Mouse (Mus musculus) CH12.LX (cell line): Measurements from ENCODE around the gene Il17rb. TPM values are rescaled to one million over a fixed set of nuclear protein-coding genes. Genes with fewer than 3 reads are reported as not detected.

Experiments
- DNase-seq: peaks from one replicate; pipeline ENCODE4 v3.0.0-alpha.2; 2013; ENCODE audit errors: extremely low read depth
- H3K27ac ChIP-seq: 2 replicates; pipeline ENCODE4 v1.5.1; 2012; ENCODE audit warnings: low read depth, mild to moderate bottlenecking, control low read depth, moderate library complexity; ENCODE audit not compliant: insufficient read depth
- H3K27me3 ChIP-seq: replicated peaks from 2 replicates; pipeline ENCODE3; 2012; ENCODE audit warnings: inconsistent platforms
- H3K36me3 ChIP-seq, 2 experiments: replicated peaks in 1 of 2; 2 replicates each; pipeline versions ENCODE3 to v1.6.1; 2012; ENCODE audit warnings: inconsistent platforms in 1 of 2, low read length in 1 of 2, mild to moderate bottlenecking in 1 of 2, mixed read lengths in 1 of 2, moderate library complexity in 1 of 2; ENCODE audit not compliant: control insufficient read depth in 1 of 2, insufficient read depth in 1 of 2
- H3K4me1 ChIP-seq, 2 experiments: 2 replicates each; pipeline ENCODE4 v1.6.1; 2012; ENCODE audit warnings: inconsistent platforms in 1 of 2, moderate library complexity in 1 of 2; ENCODE audit not compliant: insufficient read depth in 2 of 2, control insufficient read depth in 1 of 2
- H3K4me2 ChIP-seq: 2 replicates; pipeline ENCODE4 v1.6.1; 2012; ENCODE audit warnings: low read depth, mild to moderate bottlenecking, control low read depth; ENCODE audit not compliant: poor library complexity, insufficient read depth, severe bottlenecking
- H3K4me3 ChIP-seq, 3 experiments: fragments of 150-350 bp in 1 of 3; sonication (generic) in 1 of 3; replicated peaks in 1 of 3; 2 replicates each; pipeline versions ENCODE3 to v1.5.1; 2011 to 2012; ENCODE audit warnings: low read depth in 2 of 3, low read length in 2 of 3, mild to moderate bottlenecking in 2 of 3, moderate library complexity in 2 of 3, control low read depth in 1 of 3, improper control_type of control experiment in 1 of 3, inconsistent platforms in 1 of 3, mixed read lengths in 1 of 3; ENCODE audit not compliant: poor library complexity in 1 of 3
- H3K79me2 ChIP-seq: replicated peaks from 2 replicates; pipeline ENCODE4 v1.6.1; 2012; ENCODE audit warnings: mild to moderate bottlenecking, moderate library complexity; ENCODE audit not compliant: control insufficient read depth, poor library complexity, insufficient read depth, severe bottlenecking; ENCODE audit errors: extremely low read depth
- H3K9ac ChIP-seq: 2 replicates; pipeline ENCODE4 v1.6.1; 2012; ENCODE audit warnings: low read depth, mild to moderate bottlenecking, control low read depth, moderate library complexity; ENCODE audit not compliant: insufficient read depth
- H3K9me3 ChIP-seq: replicated peaks from 2 replicates; pipeline ENCODE3; 2012; ENCODE audit warnings: low read length, inconsistent platforms, mixed read lengths
- BHLHE40 ChIP-seq: IDR thresholded peaks from 2 replicates; pipeline ENCODE4 v1.6.1; 2011; ENCODE audit warnings: mild to moderate bottlenecking, low read depth, low read length, improper control_type of control experiment
- CHD1 ChIP-seq: IDR thresholded peaks from 2 replicates; pipeline ENCODE4 v1.6.1; 2012; ENCODE audit warnings: low read depth, low read length, improper control_type of control experiment, inconsistent platforms
- CHD2 ChIP-seq: IDR thresholded peaks from 2 replicates; pipeline ENCODE4 v1.6.1; 2011; ENCODE audit warnings: low read length, improper control_type of control experiment
- CTCF ChIP-seq, 2 experiments: IDR thresholded peaks in 1 of 2; conservative IDR thresholded peaks in 1 of 2; 2 replicates each; pipeline ENCODE4 v1.5.1; 2011 to 2012; ENCODE audit warnings: low read depth in 2 of 2, low read length in 2 of 2, improper control_type of control experiment in 1 of 2, inconsistent platforms in 1 of 2, mild to moderate bottlenecking in 1 of 2, moderate library complexity in 1 of 2
- EP300 ChIP-seq: IDR thresholded peaks from 2 replicates; pipeline ENCODE4 v1.6.1; 2011; ENCODE audit warnings: low read length, improper control_type of control experiment
- ETS1 ChIP-seq: conservative IDR thresholded peaks from 2 replicates; pipeline ENCODE4 v1.6.1; 2012; ENCODE audit warnings: low read depth, mild to moderate bottlenecking, inconsistent platforms, low read length, improper control_type of control experiment, moderate library complexity
- GABPA ChIP-seq: IDR thresholded peaks from 2 replicates; pipeline ENCODE4 v1.6.1; 2012; ENCODE audit warnings: low read depth, low read length, improper control_type of control experiment, inconsistent platforms; ENCODE audit not compliant: insufficient replicate concordance
- HCFC1 ChIP-seq: IDR thresholded peaks from 2 replicates; pipeline ENCODE4 v1.6.1; 2012; ENCODE audit warnings: low read depth, mild to moderate bottlenecking, inconsistent platforms, low read length, improper control_type of control experiment
- IRF4 ChIP-seq: IDR thresholded peaks from 2 replicates; pipeline ENCODE4 v1.6.1; 2014; ENCODE audit warnings: low read depth, mild to moderate bottlenecking, inconsistent platforms, low read length, improper control_type of control experiment
- MAFK ChIP-seq: IDR thresholded peaks from 2 replicates; pipeline ENCODE4 v1.6.1; 2011; ENCODE audit warnings: low read length, improper control_type of control experiment; ENCODE audit not compliant: insufficient replicate concordance
- MAX ChIP-seq: IDR thresholded peaks from 2 replicates; pipeline ENCODE4 v1.6.1; 2011; ENCODE audit warnings: low read length, improper control_type of control experiment
- MAZ ChIP-seq: IDR thresholded peaks from 2 replicates; pipeline ENCODE4 v1.6.1; 2012; ENCODE audit warnings: low read depth, mild to moderate bottlenecking, inconsistent platforms, low read length, improper control_type of control experiment, moderate library complexity
- MEF2A ChIP-seq: IDR thresholded peaks from 2 replicates; pipeline ENCODE4 v1.6.1; 2014; ENCODE audit warnings: low read depth, mild to moderate bottlenecking, inconsistent platforms, low read length, improper control_type of control experiment, borderline replicate concordance
- MXI1 ChIP-seq: IDR thresholded peaks from 2 replicates; pipeline ENCODE4 v1.6.1; 2011; ENCODE audit warnings: mild to moderate bottlenecking, low read depth, low read length, improper control_type of control experiment
- NELFE ChIP-seq: IDR thresholded peaks from 2 replicates; pipeline ENCODE4 v1.6.1; 2011; ENCODE audit warnings: low read depth, low read length, improper control_type of control experiment
- PAX5 ChIP-seq: IDR thresholded peaks from 2 replicates; pipeline ENCODE4 v1.6.1; 2012; ENCODE audit warnings: low read length, inconsistent platforms, mixed read lengths
- POLR2A ChIP-seq: IDR thresholded peaks from 2 replicates; pipeline ENCODE4 v1.6.1; 2011; ENCODE audit warnings: low read depth, mild to moderate bottlenecking, improper control_type of control experiment, low read length
- POLR2AphosphoS2 ChIP-seq: IDR thresholded peaks from 2 replicates; pipeline ENCODE4 v1.6.1; 2011; ENCODE audit warnings: low read depth, low read length, improper control_type of control experiment
- RAD21 ChIP-seq: IDR thresholded peaks from 2 replicates; pipeline ENCODE4 v1.6.1; 2011; ENCODE audit warnings: low read depth, mild to moderate bottlenecking, low read length, improper control_type of control experiment, moderate library complexity
- RCOR1 ChIP-seq: conservative IDR thresholded peaks from 2 replicates; pipeline ENCODE4 v1.6.1; 2012; ENCODE audit warnings: low read depth, mild to moderate bottlenecking, inconsistent platforms, low read length, improper control_type of control experiment
- SIN3A ChIP-seq: IDR thresholded peaks from 2 replicates; pipeline ENCODE4 v1.6.1; 2012; ENCODE audit warnings: low read length, improper control_type of control experiment, inconsistent platforms
- SMC3 ChIP-seq: IDR thresholded peaks from 2 replicates; pipeline ENCODE4 v1.6.1; 2011; ENCODE audit warnings: low read depth, low read length, improper control_type of control experiment
- TBP ChIP-seq: conservative IDR thresholded peaks from 2 replicates; pipeline ENCODE4 v1.6.1; 2011; ENCODE audit warnings: low read depth, low read length, improper control_type of control experiment
- UBTF ChIP-seq: IDR thresholded peaks from 2 replicates; pipeline ENCODE4 v1.6.1; 2012; ENCODE audit warnings: low read depth, mild to moderate bottlenecking, inconsistent platforms, low read length, improper control_type of control experiment, moderate library complexity
- USF1 ChIP-seq: IDR thresholded peaks from 2 replicates; pipeline ENCODE4 v1.6.1; 2014; ENCODE audit warnings: low read depth, mild to moderate bottlenecking, inconsistent platforms, low read length, improper control_type of control experiment
- ZC3H11A ChIP-seq: IDR thresholded peaks from 2 replicates; pipeline ENCODE4 v1.6.1; 2012; ENCODE audit warnings: low read depth, mild to moderate bottlenecking, inconsistent platforms, low read length, improper control_type of control experiment
- ZMIZ1 ChIP-seq: IDR thresholded peaks from 2 replicates; pipeline ENCODE4 v1.6.1; 2012; ENCODE audit warnings: low read depth, mild to moderate bottlenecking, inconsistent platforms, low read length, improper control_type of control experiment
- ZNF384 ChIP-seq: IDR thresholded peaks from 2 replicates; pipeline ENCODE4 v1.6.1; 2012; ENCODE audit warnings: low read depth, low read length, improper control_type of control experiment, inconsistent platforms
- dilution Hi-C: fragments of 300-500 bp; cut with MboI; formaldehyde crosslinking; loops from 2 replicates; pipeline ENCODE4 v1.14.3; 2020; ENCODE audit warnings: low sequenced_read_pairs; ENCODE audit not compliant: extremely low pct_unique_long_range_greater_than_20kb, extremely low pct_ligation_motif_present
- in situ Hi-C: fragments of 300-500 bp; cut with MboI; formaldehyde crosslinking; loops from 3 replicates; pipeline ENCODE4 v1.14.3; 2019; ENCODE audit warnings: low sequenced_read_pairs, low pct_ligation_motif_present, low pct_unique_long_range_greater_than_20kb, mixed read lengths
- polyA plus RNA-seq: library from polyadenylated mRNA; unstranded; fragments of >175 nt; gene quantifications from 2 replicates; pipeline ENCODE4 v1.2.1, GENCODE M21; 2012; ENCODE audit warnings: low read depth; ENCODE audit not compliant: insufficient read length
- total RNA-seq, 2 experiments: library from RNA; depleted of rRNA; stranded (reverse); fragments of 300-350 nt in 1 of 2; fragments of >200 nt in 1 of 2; gene quantifications; 2 replicates each; pipeline ENCODE4 v1.2.3; 2012 to 2014

The Il17rb gene
- total RNA-seq (2012; rRNA removed) (4.3 and 6.7 TPM in 2 replicates), total RNA-seq (2014; rRNA removed) (3.3 and 5.0 TPM in 2 replicates), polyA plus RNA-seq (9.5 and 12.9 TPM in 2 replicates)

DNA sequence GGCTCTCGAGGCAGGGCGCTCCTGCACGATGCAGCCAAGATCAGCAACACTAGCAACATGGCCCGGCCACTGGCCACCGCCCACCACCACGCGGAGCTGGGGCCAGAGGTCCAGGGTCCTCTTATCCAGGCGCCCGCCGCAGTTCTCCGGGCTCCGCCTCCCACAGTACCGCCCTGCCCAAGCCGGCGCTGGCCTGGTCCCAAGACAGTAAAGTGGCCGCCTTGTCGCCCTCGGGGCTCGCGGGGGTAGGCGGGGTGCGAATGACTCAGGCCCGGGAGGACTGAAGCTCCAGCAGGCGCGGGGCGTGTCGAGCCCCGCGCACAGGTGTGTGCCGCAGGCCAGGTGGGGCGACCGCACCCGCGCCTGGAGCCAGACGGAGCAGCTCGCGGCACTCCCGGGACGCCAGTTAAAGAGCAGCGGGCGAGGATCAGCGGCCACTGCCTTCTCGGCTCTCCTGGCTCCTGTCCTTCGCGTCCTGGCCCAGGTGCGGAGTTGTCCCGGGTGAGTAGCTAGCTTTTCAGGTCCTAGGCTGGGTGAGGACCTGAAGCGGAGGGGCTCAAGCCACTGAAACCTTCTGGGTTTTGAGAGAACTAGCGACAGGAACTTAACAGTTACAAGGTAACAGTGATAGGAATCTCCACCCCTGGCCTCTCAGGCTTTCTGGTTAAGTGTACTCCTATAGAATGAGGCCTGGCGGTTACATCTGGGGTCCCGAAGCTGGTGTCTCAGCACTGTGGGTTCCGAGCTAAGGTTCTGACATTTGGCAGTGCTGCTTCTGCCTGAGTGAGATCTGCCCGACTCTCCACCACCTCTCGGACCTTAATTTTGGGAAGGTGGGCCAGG lies at the start of gene Il17rb, which contains the start of gene Chdh:
TSS of gene Il17rb (minus strand) at position 164 of the 843 bp plus-strand sequence.
TSS of gene Chdh (plus strand) at position 291 of the 843 bp plus-strand sequence.
- H3K4me1 ChIP-seq = peaks cover 0 to 36% of the 10 kb centered on the region in 2 experiments; a peak in 2 of 4 replicates

DNA sequence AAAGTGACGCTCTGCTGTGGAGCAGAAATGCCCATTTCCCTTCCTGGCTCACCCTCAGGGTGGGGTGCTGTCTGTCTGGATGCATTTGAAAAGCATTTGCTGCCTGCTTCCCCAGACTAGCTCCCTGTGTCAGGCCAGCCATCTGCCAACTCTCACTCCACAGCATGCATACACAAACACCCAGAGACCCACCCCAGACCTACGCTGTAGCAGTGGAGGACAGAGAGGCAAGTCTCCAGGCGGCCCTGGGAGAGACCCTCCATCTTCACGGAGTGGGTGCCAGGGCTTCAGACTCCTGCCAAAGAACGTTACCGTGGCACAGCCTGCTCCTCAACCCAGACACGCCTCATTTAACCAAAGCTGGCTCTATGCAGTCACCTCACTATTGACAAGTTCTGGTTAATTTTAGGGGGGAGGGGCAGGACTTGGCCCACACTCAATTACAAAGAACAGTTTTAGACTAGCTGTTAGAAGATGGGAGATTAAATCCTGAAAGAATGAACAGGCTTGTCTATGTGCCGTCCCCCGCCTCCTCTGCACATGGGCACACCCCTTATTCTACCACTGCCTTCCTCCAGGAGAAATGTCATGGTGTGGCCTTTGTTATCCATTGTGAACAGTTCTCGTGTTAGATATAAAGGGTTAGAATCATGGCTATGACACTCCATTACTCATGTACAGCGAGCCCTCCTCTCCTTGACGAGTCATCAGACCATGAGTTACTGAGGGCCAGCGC lies 47.5 kb upstream of the Il17rb start:
- Histone ChIP-seq H3K36me3 (no peaks in the 10 kb centered on the region), H3K9ac (no peak overlapping the region), H3K27me3 (no peaks in the 10 kb centered on the region), H3K4me1 (peaks cover 0 to 4% of the 10 kb centered on the region in 2 experiments; a peak in 3 of 4 replicates), H3K79me2 (no peaks in the 10 kb centered on the region), H3K27ac (no peak overlapping the region), H3K4me2 (no peak overlapping the region), H3K4me3 (no peak overlapping the region), H3K9me3 (no peaks in the 10 kb centered on the region)
- no peak for DNase-seq
- TF ChIP-seq ETS1 (no peak), RCOR1 (no peak), MXI1 (no peak), TBP (no peak), POLR2A (no peak), MEF2A (no peak), CTCF (conservative IDR thresholded peaks at IDR 0.05 in 1 of 2, IDR thresholded peaks at IDR 0.05 in 1 of 2; ENCODE audit: low read depth in 2 of 2, low read length in 2 of 2) (no peak), IRF4 (no peak), UBTF (no peak), PAX5 (no peak), EP300 (no peak), SMC3 (no peak), ZMIZ1 (no peak), SIN3A (no peak), NELFE (no peak), BHLHE40 (no peak), MAX (no peak), MAFK (no peak), ZNF384 (no peak), HCFC1 (no peak)
- dilution Hi-C loops = no loop called here
- in situ Hi-C loops = no loop called here

More for the DNA sequence above, at the start of gene Il17rb, which contains the start of gene Chdh:
- no peaks in the 10 kb centered on the region for H3K27me3 ChIP-seq
- H3K9me3 ChIP-seq = no peaks in the 10 kb centered on the region
- dilution Hi-C loops = no loop called here
- H3K79me2 ChIP-seq = no peaks in the 10 kb centered on the region
- no peak within 1 kb of the TSS for H3K9ac ChIP-seq
- in situ Hi-C loops = no loop called here
- no peaks in the 10 kb centered on the region for H3K36me3 ChIP-seq
- TF ChIP-seq POLR2AphosphoS2 (no peak), USF1 (no peak), CHD2 (no peak), ZC3H11A (no peak), CHD1 (no peak), MEF2A (no peak), SIN3A (no peak), RAD21 (no peak), MAFK (no peak), EP300 (no peak), MAZ (no peak), ZMIZ1 (no peak), ZNF384 (no peak), IRF4 (no peak), BHLHE40 (no peak), GABPA (no peak), NELFE (no peak)
- H3K27ac ChIP-seq = no peak within 1 kb of the TSS
- no peak within 1 kb of the TSS for H3K4me3 ChIP-seq
- no peak for DNase-seq
- H3K4me2 ChIP-seq = no peak within 1 kb of the TSS
